Mouse (Mus musculus): ENCODE measurements around the gene Zfp692.

The Zfp692 gene

DNA sequence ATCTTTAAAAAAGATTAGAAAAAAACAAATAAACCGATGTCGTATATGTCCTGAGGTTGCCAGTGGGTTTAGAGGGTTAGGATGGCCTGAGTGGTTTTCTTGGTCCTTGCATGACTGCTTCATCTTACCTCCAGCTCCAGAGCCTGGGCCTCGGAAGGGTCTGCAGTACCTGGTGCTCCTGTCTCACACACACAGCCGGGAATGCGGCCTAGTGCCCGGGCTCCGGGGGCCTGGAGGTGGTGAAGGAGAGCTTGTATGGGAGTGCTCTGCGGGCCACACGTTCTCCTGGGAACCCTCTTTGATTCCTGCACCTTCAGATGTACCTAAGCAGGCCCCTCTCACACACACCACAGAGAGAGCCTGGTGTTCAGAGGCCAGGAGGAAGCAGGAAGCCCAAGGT is 1.8 kb downstream of the Zfp692 start:
- no peak for DNase-seq (ENCODE audit: low read depth, low spot score)

DNA sequence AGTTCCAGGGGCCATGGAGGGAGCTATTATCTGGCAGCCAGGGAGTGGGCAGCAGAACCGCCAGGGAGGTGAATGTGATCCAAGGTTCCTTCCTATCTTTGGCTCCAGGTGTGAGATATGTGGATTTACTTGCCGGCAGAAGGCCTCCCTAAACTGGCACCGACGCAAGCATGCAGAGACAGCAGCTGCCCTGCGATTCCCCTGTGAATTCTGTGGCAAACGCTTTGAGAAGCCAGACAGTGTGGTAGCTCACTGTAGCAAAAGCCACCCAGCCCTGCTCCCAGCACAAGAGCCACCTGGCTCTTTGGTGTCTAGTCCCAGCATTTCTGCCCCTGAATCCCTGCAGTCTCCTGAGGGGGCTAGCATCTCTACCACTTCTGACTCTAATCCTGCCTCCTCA is 7.2 kb downstream of the Zfp692 start:
- peak; percentile 19 for DNase-seq (ENCODE audit: low read depth, low spot score)

DNA sequence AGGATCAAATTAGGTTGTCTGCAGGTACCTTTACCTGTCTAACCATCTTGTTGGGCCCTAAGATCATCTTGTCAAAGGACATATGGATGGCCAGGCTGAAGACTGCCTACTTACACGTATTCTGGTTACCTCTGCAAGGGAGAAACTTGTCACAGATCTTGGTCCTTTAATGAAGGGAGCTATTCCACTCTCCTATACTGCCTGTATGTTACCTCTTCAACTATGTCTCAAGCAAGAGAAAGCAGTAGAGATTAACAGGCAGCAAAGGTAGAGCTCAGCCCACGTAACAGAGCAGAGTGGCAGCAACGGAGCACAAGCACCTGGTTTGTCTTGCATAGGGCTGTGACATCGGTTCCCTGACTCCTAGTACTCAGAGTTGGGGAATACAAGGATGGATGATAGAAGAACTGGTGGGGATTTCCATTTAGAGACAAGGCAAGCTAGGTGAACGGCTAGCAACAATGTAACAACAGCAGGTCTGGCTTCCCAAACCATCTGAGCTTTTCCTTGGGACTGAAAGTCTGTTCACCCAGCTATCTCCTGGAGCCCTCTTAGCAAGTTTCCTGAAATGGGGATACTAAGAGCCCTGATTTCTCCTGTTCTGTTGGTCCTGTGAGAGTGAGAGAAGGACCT is 8.8 kb downstream of the Zfp692 start:
- no peak for DNase-seq (ENCODE audit: low read depth, low spot score)

DNA sequence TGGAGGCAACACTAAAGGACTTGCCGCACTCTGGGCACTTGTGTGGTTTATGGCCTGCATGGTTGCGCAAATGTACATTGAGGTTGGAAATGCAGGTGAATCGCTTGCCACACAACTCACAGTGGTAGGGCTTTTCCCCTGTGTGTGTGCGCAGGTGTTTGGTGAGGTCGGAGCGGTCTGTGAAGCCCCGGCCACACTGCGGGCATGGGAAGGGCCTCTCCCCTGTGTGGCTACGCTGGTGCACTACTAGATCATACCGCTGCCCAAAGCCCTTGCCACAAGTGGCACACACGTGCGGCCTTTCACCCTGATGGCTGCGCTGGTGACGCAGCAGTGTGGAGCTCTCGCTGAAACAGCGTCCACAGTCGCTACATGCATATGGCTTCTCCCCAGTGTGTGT is 9.5 kb downstream of the Zfp692 start:
- no peak for DNase-seq (ENCODE audit: low read depth, low spot score)

DNA sequence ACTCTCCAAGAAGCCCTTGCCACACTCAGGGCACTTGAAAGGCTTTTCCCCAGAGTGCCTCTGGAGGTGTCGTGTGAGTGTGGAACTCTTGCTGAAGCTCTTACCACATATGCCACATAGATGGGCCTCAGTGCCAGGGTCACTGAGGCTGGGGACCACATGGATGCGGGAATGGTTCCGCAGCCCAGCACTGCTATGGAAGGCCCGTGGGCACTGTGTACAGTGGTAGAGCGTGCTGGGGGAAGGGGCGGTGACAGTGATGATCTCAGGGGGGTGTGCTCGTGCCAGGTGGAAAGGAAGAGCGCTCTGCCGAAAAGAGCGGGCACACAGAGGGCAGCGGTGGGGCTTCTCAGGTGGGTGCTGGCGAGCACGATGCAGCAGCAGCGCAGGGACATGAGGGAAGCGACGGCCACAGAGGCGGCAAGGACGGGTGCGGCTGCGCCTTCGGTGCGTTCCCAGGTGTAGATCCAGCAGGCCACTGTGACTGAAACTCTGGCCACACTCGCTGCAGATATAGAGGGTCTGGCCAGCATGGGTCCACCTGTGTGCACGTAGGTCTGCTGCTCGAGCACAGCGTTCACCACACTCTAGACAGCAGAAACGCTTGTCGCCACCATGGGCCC is 10.0 kb downstream of the Zfp692 start:
- DNase-seq (ENCODE audit: low read depth, low spot score), result no peak

DNA sequence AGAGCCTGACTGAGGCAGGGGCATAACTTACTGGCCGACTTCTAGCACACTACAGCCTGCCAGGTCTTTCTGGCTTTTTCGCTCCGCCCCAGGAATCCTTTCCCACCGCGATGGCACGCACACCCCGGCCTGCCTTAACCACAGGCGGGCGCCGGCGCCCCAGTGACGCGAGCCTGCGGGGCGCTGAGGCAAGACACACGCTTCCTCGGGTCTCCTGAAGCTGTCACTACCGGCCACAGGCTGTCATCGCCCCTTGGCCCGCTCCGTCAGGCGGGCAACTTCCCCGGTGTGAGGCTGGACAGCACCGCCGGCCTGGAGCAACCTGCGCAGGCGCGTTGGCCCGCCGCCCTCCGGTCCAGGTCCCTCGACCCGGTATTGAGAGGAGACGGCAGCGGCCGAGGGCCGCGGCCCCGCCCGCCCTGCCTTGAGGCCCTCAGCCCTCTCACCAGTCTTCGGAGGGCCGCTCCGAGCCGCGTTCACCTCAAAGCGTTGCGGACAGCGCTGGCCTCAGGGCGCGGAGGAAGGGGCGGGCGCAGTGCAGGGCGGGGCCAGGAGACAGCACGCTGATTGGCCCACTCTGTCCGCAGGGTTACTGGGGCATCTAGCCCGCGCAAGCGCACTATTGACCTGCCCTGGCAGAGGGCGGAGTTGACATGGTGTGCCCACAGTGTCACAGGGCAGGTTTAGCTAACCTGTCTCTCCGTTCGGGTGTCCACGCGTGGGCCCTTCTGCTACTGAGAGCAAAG is 16.1 kb downstream of the Zfp692 start:
- peak; percentile 93 for DNase-seq (ENCODE audit: low read depth, low spot score)

DNA sequence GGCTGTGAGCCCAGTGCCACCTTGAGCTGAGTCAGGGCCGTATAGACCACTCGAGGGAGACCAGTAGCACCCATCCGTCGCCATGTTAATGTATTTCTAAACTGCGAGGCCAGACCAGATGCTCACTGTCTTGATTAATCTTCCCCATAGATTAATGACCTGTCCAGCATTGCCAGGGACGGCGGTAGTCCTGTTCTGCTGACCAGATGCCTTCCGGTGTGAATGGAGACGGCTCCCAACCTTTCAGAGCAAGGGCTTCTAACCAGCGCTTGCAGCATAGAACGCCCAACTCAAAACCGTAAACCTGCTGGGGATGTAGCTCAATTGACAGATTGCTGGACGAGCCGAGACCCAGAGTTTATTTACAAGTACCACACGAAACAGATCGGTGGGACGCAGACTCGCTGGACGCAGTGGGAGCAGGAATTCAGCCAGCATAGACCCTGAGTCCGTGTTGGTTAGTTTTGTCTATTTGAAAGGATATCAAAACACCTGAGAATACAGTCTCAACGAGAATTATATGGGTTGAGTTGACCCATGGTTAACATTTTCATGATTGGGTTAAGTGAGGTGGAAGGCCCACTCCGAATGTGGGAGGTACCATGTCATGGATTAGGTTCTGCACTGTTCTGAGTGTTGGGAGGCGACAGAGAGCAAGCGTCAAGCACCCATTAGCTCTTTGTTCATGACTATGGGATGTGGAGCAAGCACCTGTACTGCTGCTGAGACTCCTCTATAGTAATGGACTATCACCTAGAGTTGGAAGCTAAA is 16.9 kb downstream of the Zfp692 start:
- DNase-seq (ENCODE audit: low read depth, low spot score), result peak; percentile 15

DNA sequence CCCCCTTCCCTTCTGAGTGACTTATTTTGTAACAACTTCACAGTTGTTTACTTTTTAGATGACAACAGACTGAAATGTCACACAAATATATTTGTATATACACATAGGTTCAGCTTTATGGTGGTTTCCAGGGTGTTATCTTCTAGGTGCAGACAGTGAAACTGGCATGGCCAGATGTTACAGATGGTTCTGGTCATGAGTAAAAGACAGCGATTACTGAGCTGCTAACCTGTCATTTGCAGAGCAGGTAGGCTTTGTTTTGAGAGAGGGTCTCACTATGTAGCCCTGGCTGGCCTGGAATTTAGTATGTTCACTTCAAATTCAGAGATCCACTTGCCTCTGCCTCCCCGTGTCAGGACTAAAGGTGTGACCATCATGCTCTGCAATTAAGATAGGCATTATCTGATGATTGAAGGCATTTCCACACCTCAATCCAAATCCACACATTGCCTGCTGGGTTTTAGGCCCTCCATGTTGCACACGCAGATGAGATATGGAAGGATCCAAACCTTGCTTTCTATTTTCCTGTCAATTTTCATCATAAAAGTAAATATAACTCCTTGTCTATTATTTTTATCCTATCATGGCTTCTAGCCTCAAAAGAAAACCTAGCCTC is 17.9 kb downstream of the Zfp692 start:
- DNase-seq (ENCODE audit: low read depth, low spot score), result no peak

DNA sequence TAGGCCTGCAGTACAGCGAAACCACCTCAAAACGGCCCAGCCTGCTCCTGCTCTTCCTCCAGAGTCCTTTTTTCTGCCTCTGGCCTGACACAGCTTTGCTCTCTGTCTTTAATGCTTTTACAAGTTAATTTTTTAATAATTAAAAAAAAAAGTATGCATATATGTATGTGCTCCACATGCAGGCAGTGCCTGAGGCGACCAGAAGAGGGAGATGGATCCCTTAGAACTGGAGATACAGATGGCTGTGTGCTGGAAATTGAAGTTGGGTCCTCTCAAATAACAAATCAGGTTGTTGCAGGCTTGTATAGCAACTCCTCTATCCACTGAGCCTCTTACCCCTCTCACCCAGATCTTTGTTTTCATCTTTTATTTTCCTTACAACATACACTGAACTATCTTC is 19.9 kb downstream of the Zfp692 start:
- no peak for DNase-seq (ENCODE audit: low read depth, low spot score)

DNA sequence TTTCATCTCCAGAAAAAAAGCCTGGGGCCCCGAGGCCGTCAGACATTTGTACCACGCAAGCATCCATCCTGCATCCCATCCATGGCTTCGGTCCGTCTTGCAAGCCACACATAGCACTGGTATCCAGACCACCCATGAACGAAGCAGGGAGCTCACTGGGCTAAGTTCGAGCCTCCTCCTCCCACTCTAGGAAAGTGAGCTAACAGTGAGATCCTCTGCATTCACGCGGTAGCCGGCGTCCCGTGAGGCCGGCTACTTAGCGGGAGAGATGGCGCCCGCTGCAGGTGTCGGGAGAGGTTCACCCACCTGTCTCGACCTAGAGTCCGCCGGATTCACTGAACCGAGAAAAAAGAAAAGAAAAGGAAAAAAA is 23.0 kb downstream of the Zfp692 start:
- no peak for DNase-seq (ENCODE audit: low read depth, low spot score)

DNA sequence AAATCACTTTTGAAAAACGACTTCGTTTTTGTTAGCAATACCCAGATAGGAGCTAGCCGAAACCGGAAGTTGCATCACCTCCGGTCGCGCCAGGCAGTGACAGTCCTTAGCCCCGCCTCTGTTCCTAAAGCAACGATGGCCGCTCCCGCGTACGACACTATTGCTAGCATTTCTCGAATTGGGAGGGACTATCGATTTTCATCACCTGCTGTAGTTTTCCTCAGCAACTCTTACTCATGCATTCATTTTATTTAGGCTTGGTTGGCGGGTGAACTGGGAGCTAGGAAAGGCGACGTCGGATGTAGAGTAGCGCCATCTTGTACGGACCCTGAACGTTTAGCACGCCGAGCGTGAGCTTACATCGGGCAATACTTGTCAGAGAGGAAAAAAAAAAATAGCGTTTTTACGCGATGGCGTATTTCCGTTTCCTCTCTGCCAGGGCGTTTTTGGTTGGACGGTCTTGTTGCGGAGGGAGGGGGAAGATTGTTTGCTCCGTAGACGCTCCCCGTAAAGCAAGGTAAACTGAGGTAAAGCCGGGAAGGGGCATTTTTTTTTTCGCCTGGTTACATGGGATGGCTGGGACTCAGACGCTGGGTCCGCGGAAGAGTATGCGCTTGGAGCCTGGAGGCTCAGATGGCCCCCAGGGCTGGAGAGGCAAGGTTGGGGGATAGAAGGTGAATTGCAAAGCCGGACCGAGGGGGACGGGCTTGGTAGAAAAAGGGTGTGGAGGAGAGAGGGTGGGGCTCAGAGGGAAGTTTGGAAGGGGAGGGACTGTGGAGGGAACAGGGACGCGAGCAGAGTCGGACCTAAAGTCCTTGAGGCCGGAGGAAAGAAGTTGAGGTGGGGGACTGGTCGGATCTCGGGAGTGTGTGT is 23.6 kb downstream of the Zfp692 start, which contains the start of the genes Zfp672 and Sh3bp5l:
Zfp672 (minus strand) TSS at position 64 of the 873 bp plus-strand sequence.
Sh3bp5l (plus strand) TSS at position 449 of the 873 bp plus-strand sequence.
- DNase-seq (ENCODE audit: low read depth, low spot score), result peak; percentile 99

DNA sequence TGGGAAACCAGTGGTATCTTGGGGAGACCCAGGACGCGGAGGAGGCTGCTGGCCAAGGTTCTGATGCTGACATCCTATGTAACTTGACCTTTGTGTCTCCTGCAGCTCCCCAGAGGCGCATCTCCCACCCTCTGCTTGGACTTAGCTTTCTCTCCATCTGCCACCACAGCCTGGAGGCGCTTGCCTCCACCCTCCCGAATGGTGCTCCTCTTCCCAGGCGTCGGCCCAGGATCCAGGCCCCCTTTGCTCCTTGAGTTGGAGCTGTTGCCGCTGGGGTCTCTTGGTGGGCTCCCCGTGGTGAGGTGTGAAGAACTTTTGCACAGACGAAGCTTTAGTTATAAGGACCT is 24.3 kb downstream of the Zfp692 start:
- no peak for DNase-seq (ENCODE audit: low read depth, low spot score)

DNA sequence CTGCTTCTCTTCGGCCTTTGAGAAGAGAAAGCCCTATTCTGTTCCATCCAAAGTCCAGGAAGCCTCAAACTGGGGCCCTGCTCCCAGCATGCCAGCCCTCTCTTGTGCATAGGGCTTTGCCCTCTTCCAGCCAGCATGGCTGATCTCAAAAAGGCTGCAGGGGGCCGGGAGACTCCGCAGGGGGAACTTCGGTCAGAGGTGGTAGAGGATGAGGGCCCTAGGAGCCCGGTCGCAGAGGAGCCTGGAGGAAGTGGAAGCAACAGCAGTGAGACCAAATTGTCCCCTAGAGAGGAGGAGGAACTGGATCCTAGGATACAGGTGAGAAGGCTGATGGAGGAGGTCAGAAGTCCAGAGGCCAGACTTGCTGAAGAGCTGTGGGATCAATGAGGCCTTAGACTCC is 24.7 kb downstream of the Zfp692 start:
- no peak for DNase-seq (ENCODE audit: low read depth, low spot score)

DNA sequence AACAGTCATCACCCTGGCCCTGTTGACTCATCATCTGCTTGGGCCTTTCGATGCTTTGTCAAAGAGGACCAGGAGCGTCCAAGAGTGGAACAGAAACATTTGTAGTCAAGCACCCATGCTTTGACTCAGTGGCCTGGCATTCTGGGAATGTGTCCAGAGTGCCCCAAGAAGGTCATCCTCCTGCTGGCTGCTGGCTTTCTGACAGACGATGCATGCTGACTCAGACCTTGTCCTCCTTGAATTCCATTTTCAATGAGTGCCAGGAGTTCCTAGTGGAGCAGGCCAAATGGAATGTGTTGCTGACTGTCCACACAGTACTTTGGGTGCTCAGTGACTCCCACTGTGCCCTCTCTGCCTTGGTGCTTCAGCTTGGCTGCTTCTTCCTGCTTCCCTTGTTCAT is 27.9 kb downstream of the Zfp692 start:
- no peak for DNase-seq (ENCODE audit: low read depth, low spot score)

DNA sequence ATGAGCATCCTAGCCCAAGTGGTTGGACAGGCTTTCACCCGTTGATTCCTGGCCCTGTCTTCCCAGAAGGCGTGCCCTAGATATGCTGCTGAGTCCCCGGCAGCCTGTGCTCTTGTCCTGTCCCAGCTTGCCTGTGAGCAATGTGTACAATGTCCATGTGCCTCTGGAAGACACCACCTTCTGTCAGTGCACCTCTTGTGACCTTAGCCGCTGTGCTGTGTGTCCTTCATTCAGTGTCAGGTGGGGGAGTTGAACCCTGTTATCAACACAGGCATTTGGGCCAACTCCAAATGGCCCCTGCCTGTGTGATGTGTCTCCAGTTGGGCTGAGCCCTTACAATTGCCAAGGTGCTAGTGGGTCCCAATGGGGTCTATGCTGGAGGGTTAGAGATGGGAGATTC is 39.9 kb downstream of the Zfp692 start:
- DNase-seq (ENCODE audit: low read depth, low spot score), result no peak

DNA sequence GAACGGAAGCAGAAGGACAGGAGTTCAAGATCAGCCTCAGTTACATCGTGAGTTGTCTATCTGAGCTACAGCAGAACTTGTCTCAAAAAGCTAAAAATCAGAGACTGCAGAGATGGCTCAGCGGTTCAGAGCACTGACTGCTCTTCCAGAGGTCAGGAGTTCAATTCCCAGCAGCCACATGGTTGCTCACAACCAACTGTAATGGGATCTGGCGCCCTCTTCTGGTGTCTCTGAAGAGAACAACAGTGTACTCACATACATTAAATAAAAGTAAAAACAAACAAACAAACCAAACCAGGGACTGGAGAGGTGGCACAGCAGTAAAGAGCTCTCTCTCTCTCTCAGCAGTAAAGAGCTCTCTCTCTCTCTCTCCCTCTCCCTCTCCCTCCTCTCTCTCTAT is 43.8 kb downstream of the Zfp692 start:
- DNase-seq (ENCODE audit: low read depth, low spot score), result no peak

DNA sequence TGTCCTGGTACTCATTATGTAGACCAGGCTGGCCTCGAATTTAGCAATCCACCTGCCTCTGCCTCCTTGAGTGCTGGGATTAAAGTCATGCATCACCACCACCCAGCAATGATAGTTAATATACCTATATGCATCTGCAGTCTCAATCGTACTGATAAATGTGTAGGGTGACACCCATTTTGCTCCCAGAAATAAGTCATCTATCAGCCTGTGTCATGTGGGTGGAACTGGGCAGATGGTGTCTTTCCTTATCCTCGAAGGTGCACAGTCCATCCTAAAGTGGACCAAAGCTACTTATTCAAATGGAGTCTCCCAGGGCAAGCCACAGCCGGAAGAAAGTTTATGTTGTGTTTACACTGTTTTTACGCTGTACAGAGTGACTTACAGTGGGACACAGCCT is 44.3 kb downstream of the Zfp692 start:
- DNase-seq (ENCODE audit: low read depth, low spot score), result no peak

DNA sequence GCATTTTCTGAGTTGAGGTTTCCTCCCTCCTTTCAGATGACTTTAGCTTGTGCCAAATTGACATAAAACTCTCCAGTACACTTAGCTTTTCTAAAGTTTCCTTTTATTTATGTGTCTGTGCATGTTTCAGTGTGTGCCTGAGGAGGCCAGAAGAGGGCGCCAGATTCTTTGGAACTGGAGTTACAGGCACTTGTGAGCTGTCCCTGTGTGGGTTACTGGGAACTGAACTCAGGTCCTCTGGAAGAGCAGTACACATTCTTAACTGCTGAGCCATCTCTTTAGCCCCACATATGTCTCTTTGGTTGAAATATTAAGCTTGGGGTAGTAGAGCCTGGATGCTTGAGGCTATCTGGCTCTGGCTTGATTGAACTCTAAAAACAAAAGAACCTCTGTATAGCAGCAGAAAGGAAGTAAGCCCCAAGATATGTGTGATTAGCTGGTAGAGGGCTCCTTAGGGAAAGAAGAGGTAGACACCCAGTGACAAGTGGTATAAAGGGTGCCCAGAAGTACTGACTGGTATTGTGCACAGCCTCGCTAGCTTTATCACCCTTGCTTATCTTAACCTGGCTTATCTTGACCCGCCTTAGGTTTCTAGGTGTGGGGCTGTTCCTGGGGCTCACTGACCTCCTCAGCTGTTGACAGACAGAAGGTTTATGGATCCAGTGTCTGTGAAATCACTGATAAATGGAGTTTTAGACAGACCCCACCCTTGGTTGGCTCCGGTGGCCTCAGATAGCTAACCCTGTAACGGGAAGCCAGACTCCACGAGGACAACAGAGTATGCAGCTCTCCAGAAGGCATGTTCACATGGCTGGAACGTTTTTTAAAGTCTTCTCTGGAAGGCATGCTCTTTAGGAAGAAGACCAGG is 46.0 kb downstream of the Zfp692 start:
- no peak for DNase-seq (ENCODE audit: low read depth, low spot score)

DNA sequence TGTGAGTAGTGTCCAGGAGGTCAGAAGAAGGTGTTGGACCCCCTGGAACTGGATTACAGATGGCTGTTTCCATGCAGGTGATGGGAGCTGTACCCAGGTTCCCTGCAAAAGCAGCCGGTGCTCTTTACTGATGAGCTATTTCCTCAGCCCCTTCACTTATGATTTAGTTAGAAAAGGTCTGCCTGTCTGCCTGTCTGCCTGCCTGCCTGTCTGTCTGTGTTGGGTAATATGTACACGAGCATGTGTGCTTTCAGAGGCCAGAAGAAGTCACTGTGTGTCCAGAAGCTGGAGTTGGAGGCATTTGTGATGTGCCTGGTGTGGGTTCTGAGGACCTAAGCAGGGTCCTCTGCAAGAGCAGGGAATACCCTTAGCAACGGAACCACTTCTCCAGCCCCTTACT is 46.8 kb downstream of the Zfp692 start:
- no peak for DNase-seq (ENCODE audit: low read depth, low spot score)

DNA sequence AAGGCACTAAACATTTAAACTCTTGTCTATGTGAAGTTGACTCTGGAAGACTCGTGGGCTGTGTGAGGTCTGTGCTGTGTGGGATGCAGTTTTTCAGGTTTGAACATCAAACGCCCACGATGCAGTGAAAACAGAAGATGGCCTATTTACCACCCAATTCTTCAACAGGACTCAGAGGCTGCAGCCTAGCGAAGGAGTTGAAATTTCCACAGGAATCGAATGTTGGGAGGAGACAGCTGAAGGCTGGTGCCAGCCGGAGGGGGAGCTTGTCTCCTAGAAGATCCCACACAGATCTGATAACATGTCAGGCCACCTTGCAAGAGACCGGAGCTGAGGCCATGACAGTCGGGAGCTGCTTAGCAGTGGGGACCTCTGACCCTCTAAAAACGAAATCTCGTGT is 47.6 kb downstream of the Zfp692 start:
- DNase-seq (ENCODE audit: low read depth, low spot score), result peak; percentile 65
